Mouse (Mus musculus): Measurements from ENCODE around the gene Themis. TPM values are rescaled to one million over a fixed set of nuclear protein-coding genes. Genes with fewer than 3 reads are reported as not detected.

Themis gene
- total RNA-seq, 4 experiments from 2014 or later: not detected

DNA sequence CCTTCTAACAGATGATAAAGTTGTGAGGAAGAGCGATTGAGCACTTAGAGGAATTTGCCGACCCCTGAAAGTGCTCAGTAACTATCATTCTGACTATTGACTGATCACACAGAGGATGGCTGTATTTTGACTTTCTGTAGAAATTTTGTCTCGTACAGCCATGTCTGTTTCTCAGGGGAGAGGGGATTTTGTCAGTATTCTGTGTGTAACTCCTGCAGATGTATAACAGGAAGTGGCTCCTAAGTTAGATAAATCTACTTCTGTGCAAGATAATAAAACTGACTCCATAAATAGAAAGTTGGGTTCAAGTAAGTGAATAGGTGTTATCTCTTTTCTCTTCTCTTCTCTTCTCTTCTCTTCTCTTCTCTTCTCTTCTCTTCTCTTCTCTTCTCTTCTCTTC, 137.0 kb downstream of the Themis start:
- no peak for DNase-seq (ENCODE audit: low spot score in 2 of 2)

GRCm38 (mm10) chr10:28811928-28812570, 143.9 kb downstream of the Themis start:
- no peak for DNase-seq (ENCODE audit: low spot score in 2 of 2)

DNA sequence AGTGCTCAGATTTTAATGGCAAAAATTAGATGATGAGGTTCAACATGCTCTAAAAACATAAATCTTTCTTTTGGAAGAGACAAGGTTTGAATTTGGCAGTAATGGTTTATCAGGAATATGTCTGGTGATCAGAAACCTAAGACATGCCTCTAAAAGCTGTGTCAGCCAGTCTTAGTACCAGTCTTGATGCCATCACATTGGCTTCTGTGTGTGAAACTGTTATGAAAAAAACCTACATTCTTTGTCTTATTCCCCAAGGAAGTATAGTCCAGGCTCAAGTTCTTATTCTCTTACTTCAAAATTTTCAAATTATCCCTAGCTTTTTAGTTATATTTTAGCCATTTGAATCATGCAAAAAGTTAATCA, 144.4 kb downstream of the Themis start:
- no peak for DNase-seq (ENCODE audit: low spot score in 2 of 2)

- no peak for DNase-seq (ENCODE audit: low spot score in 2 of 2)
Observed at GRCm38 (mm10) chr10:28816160-28816559, 148.0 kb downstream of the Themis start.

DNA sequence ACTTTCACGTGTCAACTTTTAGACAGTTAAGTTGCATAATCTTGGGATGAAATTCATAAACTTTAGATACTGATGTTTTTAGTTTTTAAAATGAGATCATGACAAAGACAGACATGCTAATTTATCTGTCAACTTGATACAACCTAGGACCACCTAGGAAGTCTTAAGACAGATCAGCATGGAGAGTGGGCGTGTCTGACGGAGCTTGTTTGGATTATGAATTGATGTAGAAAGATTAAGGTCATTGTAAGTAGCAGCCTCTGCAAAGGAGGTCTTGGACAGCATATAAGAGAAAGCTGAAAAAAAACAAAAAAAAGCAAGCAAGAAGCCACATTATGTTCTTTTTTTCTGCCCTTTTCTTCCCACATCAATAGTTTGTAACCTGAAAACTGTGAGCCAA, 154.2 kb downstream of the Themis start:
- DNase-seq (ENCODE audit: low spot score in 2 of 2): no peak

- DNase-seq (ENCODE audit: low spot score in 2 of 2): no peak
Observed at GRCm38 (mm10) chr10:28842605-28843004, 174.4 kb downstream of the Themis start.

DNA sequence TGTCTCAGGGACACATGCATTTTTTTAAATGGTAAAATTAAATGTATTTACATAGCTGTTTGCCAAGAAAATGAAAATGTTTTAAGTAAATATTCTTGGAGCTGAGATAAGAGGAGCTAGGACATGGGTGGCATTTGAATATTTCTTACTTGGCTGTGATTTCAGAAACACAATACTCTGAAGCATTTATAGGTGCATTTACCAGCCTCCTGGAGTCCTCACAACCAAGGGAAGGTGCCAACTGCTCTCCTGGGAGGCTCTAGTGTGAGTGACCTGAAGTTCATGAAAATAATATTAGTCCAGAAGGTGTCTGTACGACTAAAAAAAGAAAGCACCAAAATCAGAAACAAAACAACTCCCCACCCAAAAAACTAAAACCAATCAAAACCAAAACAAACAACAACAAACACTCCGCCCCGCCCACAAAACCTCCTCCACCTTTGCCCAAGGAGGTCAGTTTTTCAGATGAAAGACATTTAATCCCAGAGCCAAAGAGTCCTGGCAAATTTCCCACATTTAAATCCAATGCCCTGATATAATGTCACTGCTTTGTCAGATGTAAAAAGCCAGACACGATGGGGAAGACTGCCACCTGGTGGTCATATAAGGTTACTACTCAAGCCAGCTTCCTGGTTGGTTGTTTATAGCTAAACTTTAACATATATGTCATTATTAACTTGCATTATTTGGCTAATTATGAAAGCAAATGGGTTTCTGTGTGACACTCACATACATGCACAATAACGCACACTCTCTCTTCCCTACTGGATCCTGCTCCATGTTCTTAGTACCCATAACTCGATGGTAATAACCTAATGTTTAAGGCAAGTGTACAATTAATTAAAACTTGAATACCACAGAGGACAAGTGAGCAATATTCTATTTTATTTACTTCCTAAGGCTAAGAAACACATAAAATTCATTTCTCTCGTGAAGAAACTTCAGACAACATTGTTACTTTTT, 175.9 kb downstream of the Themis start:
- peak; percentile 10 to 27 for DNase-seq (ENCODE audit: low spot score in 2 of 2)

GRCm38 (mm10) chr10:28856154-28856553, 188.0 kb downstream of the Themis start:
- DNase-seq (ENCODE audit: low spot score in 2 of 2): no peak

DNA sequence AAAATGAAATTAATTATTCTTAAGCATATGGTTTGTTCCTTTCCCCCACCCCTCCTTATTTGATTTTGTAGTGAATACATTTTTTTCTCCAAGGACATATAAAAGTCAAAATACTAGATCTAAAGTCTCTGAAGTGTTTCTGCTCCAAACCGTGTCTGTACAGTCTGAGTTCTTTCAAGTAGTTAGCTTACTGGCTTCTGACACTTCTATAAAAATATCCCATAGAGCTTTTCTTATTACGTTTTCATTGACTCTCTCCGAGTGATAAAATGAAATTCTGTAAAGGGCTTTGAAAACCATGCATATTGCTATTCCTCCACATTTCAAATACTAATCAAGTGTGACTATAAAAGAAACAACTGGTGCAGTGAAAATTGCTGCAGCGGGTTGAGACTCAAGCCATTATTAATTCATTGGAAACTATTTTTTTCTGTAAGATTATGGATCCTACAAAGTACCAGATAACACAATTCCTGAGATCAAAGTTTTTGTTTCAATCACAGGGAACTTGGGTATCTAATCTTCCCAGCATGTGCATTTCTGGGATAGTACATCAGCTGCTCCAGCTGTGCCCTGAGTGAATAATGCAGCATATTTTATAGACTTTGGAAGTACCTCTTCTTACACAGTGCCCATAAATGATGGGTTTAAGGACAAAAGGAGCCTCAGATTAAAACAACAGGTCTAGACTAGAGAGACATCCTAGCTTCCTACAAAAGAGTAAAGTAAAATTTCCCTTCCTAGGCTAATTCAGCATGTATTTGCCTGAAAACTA, 202.6 kb downstream of the Themis start:
- DNase-seq (ENCODE audit: low spot score in 2 of 2): no peak

- no peak for DNase-seq (ENCODE audit: low spot score in 2 of 2)
Observed at GRCm38 (mm10) chr10:28874605-28875004, 206.4 kb downstream of the Themis start.

DNA sequence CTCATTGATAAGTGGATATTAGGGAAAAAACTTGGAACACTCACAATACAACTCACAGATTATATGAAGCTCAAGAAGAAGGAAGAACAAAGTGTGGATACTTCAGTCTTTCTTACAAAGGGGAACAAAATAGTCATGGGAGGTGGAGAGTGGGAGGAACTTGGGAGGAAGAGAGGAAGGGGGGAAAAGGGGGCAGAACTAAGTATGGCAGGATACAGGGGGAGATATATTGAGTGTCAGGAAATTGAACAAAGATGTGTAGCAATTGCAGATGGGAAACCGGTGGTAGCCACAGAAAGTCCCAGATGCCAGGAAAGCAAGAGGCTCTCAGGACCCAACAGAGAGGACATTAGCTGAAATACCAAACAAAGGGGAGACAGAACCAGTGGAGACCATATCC, 219.5 kb downstream of the Themis start:
- DNase-seq (ENCODE audit: low spot score in 2 of 2): no peak

DNA sequence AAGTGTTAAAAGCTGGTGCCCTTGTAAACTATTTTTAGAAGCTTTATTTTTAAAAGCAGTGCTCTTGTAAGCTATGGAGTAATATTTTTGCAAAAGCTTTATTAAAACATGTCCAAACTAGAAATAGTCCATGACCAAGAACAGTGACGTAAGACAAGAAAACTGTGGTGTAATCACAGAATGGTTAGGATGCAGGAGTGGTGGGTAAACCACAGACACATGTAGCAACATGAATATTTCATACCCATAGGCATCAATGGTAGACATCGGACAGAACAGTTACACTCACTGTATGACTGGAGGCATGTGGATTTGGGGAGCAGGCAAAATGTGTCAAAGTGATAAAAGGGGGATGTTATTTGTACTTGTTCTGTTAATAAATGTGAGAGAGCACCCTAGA, 222.7 kb downstream of the Themis start:
- DNase-seq (ENCODE audit: low spot score in 2 of 2): no peak

- no peak for DNase-seq (ENCODE audit: low spot score in 2 of 2)
Observed at GRCm38 (mm10) chr10:28898351-28898750, 230.2 kb downstream of the Themis start.
